Mouse (Mus musculus): ENCODE measurements around the gene Hoxa13.
A peak's percentile ranks its signal among the peaks of the same experiment; 100 is the strongest.

Gene Hoxa13

DNA sequence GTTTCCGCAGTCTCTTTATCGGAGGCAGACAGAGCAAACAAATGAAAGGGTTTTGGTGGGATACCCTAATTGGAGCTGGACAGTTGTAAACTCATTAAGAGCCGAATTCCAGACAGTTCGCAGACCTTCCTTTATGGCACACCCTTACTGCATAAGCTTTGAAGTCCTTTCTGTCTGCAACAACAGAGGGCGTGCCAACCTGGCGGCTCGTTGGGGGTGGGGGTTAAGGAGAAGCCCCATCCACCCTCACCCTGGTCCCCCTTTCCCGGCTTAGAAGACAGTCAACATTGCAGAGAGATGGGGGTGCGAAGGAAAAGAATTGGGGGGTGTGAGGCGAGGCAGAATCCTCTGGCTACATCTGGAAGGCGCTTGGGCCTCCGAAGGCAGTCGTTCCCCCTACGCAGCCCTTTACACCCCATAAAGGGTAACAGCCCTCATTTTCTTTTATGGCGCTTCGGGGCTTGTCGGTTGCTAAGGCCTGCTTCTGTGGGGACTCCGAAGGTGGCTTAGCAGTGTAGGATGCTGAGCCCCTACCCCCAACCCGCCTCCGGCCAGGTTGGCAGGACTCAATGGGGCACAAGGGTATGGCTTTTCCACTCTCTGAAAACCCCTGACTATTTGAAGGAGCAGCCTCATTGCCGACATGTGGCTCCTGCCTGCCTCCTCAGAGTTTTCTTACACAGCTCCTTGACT lies 38.5 kb downstream of the Hoxa13 start:
- no peak for DNase-seq (ENCODE audit: low spot score)

DNA sequence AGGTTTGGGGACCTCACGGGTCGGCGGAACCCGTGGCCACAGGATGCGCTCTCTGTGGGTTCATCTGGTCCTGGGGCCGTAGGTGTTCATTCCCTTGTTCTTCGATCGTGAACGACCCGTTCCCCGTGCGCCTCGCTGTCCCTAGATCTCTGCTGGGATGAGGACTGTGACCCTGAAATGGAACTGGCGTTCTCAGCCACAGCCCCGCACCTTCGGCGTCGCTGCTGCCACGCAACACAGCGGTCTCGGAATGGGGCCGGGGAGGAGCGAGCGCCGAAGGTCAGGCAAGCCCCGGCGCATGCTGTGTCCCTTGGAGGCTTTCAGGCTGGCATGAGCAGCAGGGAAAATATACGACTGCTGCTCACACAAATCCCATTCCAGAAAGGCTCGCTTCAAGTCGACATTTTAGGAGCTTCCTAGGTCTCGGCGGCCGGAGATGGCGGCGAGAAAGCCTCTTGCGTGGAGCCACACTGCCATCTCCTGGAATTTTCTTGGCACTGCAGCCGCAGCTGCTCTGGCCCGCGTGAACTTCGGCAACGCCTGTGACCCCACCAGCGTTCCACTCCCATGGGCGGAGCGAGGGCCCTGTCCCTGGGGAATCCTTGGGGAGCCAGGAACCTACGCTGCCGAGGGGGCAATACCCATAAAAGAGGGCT lies 39.2 kb downstream of the Hoxa13 start, which contains the start of gene Hoxa7:
Gene Hoxa7 (minus strand): TSS at position 518 of the 656 bp plus-strand sequence.
- peak; percentile 84 for DNase-seq (ENCODE audit: low spot score)

GRCm38 (mm10) chr6:52220865-52221310 lies 39.8 kb downstream of the Hoxa13 start:
- DNase-seq (ENCODE audit: low spot score), result no peak

- DNase-seq (ENCODE audit: low spot score), result no peak
Observed at GRCm38 (mm10) chr6:52220003-52220864, 40.4 kb downstream of the Hoxa13 start.

GRCm38 (mm10) chr6:52219234-52219942 lies 41.3 kb downstream of the Hoxa13 start:
- DNase-seq (ENCODE audit: low spot score), result no peak

DNA sequence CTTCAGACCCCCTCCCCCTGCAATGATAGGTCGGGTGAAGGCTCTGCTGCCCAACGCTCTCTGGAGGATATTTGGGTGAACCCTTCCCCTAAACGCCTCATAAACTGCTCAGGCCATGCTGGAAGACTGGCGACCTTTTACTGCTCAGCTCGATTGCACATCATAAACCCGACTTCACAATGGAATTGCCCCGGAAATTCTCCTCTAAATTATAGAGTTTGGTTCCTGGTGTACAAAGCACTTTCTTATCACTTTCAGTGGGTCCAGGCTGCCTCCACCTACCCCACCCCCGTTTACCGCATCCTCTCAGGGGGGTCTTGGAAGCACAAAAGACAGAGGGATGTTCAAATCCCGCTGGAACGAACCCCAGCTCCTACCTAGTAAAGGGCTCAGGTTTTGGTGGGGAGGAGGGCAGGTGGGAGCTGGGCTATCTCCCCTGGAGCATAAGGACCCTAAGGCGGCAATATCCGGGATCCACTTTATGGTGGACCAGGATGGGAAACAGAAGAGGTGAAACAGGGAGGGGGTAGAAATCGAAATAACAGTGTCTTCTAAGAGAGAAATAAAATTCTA lies 42.0 kb downstream of the Hoxa13 start:
- DNase-seq (ENCODE audit: low spot score), result no peak

GRCm38 (mm10) chr6:52217895-52218642 lies 42.6 kb downstream of the Hoxa13 start:
- no peak for DNase-seq (ENCODE audit: low spot score)

DNA sequence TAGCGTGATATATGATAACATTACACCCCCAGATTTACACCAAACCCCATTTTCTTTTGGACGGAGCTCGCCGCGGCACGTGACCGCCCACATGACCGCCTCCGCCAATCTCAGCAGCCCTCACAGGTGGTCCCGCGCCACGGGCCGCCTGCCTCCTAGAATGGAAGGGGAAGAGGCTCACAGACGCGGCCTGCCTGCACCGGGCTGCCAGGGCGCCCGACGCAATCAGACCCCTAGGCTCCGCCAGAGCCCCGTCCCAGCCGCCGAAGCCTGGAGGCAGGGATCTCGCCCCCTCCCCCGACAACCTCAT lies 43.3 kb downstream of the Hoxa13 start:
- DNase-seq (ENCODE audit: low spot score), result peak; percentile 43

DNA sequence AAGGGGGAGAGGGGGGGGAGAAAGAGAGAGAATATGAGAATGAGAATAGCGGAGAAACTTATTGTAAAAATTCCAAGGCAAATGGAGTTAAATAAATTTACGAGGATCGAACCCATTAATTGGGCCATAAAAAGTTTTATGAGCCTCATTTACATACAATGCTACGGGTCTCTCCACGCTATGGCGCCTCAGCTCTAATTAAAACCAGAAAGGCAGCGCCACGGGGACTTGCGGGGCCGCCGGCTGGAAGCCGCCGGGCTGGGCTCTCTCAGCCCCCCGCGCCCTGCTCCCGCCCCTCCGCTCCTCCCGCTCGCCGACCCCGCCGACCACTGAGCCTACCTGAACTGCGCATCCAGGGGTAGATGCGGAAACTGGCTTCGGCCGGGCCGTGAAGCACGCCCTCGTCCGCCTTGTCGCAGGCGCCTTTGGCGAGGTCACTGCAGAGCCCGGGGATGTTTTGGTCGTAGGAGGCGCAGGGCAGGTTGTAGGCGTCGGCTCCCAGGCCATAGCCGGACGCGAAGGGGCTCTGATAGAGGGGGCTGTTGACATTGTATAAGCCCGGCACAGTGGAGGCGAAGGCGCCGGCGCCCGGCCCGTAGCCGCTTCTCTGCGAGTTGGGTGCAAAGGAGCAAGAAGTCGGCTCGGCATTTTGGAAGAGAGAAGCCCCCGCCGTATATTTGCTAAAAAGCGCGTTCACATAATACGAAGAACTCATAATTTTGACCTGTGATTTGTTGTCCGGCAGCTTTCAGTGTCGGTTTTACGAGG lies 43.8 kb downstream of the Hoxa13 start:
- no peak for DNase-seq (ENCODE audit: low spot score)

- no peak for DNase-seq (ENCODE audit: low spot score)
Observed at GRCm38 (mm10) chr6:52215771-52216535, 44.7 kb downstream of the Hoxa13 start.

- no peak for DNase-seq (ENCODE audit: low spot score)
Observed at GRCm38 (mm10) chr6:52215070-52215469, 45.6 kb downstream of the Hoxa13 start.

- no peak for DNase-seq (ENCODE audit: low spot score)
Observed at GRCm38 (mm10) chr6:52214271-52214670, 46.4 kb downstream of the Hoxa13 start.

DNA sequence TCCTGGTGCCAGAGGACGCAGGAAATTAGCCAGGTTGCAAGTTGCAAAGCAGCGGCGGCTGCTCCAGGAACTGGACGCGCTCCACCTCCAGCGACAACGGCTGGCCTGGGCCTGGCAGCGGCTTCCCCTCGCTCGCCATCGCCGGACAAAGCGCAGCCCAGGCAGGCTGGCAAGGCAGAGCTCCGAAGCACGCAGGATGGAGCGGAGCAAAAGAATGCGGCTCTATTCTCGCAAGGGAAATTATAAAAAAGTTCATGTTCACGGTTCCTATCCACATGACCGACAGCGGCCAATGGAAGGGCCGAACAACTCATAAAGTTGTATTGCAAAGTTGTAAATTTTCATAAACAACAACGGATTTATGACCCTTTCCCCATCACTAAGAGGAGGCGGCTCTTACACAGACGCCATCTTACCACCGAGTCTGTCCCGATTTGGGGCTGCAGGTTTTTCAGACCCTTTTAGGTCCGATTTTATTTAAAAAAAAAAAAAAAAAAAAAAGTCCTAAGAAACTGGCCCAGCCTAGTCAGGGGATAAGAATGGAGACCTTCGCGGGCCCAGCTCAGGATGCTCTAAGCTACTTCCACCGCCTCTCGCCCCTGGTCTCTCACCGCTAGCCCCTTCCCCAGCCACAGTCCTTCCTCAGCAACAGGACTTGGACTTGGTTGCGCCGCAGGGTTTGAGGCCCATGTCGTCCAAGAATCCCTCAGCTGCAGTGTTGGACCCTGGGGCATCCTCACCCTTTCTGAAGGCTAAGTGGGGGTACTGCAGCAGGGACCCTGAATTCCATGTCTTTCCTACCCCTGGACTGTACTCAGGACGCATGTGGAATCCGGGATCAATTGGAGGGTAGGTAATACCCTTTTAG lies 47.3 kb downstream of the Hoxa13 start, which contains the start of the genes Hoxa3 and Gm28308:
Gene Hoxa3 (minus strand): TSS at position 218 of the 868 bp plus-strand sequence.
Gene Gm28308 (minus strand): TSS at position 221 of the 868 bp plus-strand sequence.
- no peak for DNase-seq (ENCODE audit: low spot score)

- no peak for DNase-seq (ENCODE audit: low spot score)
Observed at GRCm38 (mm10) chr6:52212556-52213118, 48.0 kb downstream of the Hoxa13 start.

DNA sequence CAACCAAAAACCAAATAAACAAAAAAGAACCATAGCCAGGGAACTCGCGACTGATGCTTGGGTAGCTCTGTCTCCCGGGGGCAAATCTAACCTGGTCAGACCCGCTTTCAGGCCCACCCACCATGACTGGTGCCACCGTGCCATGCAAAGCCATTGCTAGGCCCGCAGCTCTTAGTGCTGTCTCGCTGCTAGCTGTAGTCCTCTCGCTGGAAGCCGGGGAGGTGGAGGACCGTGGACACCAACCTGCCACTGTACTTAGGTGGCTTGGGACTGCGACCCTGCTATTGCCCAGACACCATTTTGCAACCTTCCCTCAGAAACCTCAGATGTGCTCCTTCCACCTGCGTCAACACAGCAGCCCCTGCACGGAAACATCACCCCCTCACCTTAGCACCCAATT lies 48.7 kb downstream of the Hoxa13 start:
- DNase-seq (ENCODE audit: low spot score), result no peak

DNA sequence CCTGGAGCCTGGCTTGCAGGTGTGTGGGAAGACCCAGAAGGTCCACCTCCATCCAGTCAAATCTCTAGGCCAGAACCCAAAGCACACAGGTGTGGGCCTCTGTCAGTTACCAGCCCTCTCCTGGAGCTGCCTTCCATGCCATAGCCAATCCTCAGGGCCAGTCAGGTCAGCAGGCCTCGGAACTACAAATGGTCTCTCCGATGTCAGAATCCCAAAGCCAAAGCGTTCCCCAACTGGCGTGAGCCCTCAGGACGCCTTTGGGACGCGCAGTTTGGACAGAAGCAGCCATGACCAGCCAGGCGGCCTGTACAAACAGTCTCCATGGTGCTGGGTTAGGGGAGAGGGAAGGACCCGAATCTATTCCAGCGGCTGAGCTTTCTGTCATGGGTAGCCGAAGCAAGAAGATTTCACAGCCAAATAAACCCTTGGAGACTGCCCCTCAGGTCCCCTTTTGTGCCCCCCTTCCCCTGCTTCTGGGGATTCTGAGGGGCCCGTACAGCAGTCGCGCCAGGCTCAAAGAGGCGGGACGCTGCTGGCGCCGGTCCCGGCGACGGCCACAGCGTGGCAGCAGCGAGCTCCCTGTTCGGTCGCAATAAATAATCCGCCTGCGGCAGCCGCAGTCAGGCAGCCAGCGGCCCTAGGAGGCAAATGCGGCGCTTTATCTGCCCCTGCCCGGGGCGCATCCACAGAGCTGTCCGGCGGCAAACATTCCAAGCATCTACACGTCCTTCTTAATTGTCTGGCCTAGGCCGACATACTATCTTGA lies 49.3 kb downstream of the Hoxa13 start:
- DNase-seq (ENCODE audit: low spot score), result peak; percentile 72

DNA sequence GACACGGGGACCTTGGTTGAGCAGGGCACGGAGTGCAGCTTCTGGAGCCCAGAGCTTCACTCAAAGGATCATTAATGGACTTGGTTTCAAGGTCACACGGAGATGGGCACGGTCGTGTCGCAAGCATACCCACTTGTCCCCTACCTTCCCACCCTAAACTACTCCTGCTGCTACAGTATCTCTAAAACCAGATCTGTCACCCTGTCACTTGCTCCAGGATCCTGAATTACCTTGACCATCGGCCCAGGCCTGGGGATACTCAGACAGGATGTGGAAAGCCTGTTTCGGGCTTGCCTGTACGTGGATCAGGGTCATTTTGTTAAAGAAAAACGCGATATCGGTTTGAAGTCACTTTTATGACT lies 51.0 kb downstream of the Hoxa13 start:
- no peak for DNase-seq (ENCODE audit: low spot score)
